Mouse (Mus musculus): ENCODE measurements around the gene Nebl. TPM values are rescaled to one million over a fixed set of nuclear protein-coding genes. Genes with fewer than 3 reads are reported as not detected.

Gene Nebl
- polyA plus RNA-seq, 1 experiment from 2014 or later: 0.41 TPM

DNA sequence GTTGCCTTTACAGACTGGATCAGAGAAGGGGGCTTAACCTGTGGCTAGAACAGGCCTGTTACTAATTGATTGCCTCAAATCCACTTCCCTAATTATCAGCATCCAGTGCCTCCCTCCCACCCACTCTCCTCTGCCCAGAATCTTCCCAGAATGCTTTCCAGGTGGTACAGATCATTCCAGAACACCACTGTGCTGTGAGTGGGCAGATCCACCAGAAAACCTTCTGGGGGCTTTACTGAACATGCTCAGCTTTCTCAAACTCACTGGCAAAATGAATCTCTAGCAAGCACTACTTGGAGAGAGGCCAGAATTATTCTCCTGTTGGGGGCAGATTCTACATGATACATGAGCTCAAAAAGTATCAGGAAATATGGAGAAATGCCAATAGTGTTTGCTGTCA, 277.6 kb downstream of the Nebl start:
- H3K27me3 ChIP-seq (replicated peaks): no peaks in the 10 kb centered on the region
- no peak overlapping the region for H3K4me3 ChIP-seq
- no peaks in the 10 kb centered on the region for H3K9me3 ChIP-seq (replicated peaks)
- no peaks in the 10 kb centered on the region for H3K36me3 ChIP-seq
- H3K27ac ChIP-seq: no peak overlapping the region
- no peaks in the 10 kb centered on the region for H3K4me1 ChIP-seq
- H3K4me2 ChIP-seq: no peak overlapping the region
- no peak overlapping the region for H3K9ac ChIP-seq
- ATAC-seq: no peak

DNA sequence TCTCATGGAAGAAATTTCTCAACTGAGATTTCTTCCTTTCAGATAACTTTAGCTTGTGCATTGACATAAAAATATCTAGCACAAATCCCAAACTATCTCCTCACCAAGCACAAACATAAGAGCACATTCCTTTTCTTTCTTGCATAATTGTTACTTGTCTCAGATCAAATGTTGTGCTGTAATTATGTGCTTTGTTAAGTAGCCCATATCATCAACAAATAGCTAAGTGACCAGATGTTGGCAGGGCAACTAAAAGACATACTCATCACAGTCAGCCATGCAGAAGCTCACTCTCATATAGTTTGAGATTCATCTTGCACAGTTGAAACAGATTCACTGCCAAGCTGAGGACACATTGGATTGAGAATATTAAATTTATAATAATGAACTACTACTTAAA, 282.9 kb downstream of the Nebl start:
- H3K36me3 ChIP-seq: no peaks in the 10 kb centered on the region
- H3K27ac ChIP-seq: no peak overlapping the region
- no peak overlapping the region for H3K4me3 ChIP-seq
- H3K4me1 ChIP-seq: no peaks in the 10 kb centered on the region
- no peaks in the 10 kb centered on the region for H3K9me3 ChIP-seq (replicated peaks)
- H3K4me2 ChIP-seq: no peak overlapping the region
- no peak for ATAC-seq
- no peaks in the 10 kb centered on the region for H3K27me3 ChIP-seq (replicated peaks)
- no peak overlapping the region for H3K9ac ChIP-seq

DNA sequence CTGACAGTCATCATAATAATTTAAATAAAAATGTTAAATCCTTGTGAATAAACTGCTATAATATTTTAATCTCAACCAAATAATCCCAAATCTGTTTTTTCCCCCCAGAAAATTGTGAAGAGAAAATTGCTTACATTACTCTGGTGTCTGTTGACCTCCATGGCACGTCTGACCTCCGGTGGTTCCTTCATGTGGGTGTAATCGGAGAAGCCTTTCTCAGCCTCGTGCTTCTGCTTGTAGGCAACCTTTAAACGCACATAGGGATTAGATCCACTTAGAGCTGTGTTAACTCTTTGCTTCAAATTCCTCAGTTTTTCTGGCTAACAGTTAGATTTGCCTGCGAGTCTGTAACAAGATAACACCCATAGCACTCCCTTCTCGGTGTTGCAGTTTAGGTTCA, 287.7 kb downstream of the Nebl start:
- no peaks in the 10 kb centered on the region for H3K36me3 ChIP-seq
- ATAC-seq: no peak
- H3K4me2 ChIP-seq: no peak overlapping the region
- H3K27me3 ChIP-seq (replicated peaks): no peaks in the 10 kb centered on the region
- H3K9me3 ChIP-seq (replicated peaks): no peaks in the 10 kb centered on the region
- no peaks in the 10 kb centered on the region for H3K4me1 ChIP-seq
- no peak overlapping the region for H3K9ac ChIP-seq
- H3K27ac ChIP-seq: no peak overlapping the region
- H3K4me3 ChIP-seq: no peak overlapping the region
- WGBS (ENCODE audit: insufficient replicate concordance): 46% methylated on average over 7 of the region's 7 CpGs

DNA sequence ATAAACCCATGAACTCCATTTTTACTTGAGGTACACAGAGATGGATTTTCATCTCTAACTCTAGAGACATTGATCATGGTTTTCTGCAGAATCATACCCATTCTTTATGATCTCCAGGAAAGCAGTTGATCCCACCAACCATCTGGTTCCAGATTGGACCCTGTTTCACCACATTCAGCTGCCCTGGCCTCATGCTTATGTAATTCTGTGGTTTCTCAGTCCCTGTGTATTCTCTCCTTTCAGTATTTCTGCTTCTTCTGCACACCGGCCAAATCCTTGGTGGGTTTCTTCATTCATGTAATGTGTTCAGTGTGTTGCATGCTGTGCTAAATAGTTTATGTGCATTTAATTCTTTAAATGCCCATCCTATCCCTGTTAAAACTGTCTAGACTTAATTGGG, 292.9 kb downstream of the Nebl start:
- Histone ChIP-seq H3K4me2 (no peak overlapping the region), H3K4me1 (no peaks in the 10 kb centered on the region), H3K4me3 (no peak overlapping the region), H3K27me3 (replicated peaks) (no peaks in the 10 kb centered on the region), H3K36me3 (no peaks in the 10 kb centered on the region), H3K27ac (no peak overlapping the region), H3K9ac (no peak overlapping the region), H3K9me3 (replicated peaks) (no peaks in the 10 kb centered on the region)
- no peak for ATAC-seq
- WGBS (ENCODE audit: insufficient replicate concordance): 41% methylated on average over 1 of the region's 1 CpGs

DNA sequence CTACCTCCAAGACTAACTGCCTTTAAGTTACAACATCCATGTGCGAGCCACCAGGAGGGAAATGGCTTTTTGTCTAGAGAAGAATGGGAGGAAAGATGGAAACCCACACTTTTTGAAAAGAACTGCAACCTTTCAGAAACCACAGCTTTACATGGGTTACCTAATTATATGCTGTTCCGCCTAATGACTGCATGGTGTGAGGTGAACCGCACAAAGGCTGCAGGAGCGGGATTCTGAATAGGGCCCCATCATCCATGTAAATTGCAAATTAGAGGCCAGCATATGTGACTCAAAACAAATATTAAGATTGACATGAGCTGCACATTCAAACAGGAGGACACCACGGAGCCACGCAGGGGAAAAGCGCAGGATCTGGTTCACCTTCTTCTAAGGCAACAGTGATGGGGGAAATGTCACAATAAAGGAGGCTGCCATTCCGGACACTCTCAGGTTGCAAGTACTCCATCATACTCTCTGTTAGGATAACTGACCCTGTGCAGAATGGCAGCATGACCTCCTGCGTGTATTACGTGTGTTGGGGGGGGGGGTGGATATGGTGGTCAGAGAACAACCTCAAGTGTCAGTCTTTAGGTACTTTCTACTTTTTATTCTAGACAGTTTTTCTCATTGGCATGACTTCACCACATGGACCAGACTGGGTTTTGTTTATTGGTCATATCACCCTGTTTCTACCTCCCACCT, 294.4 kb downstream of the Nebl start:
- no peak for ATAC-seq
- H3K36me3 ChIP-seq: no peaks in the 10 kb centered on the region
- 79% methylated on average over 10 of the region's 10 CpGs for WGBS (ENCODE audit: insufficient replicate concordance)
- H3K4me1 ChIP-seq: no peaks in the 10 kb centered on the region
- no peaks in the 10 kb centered on the region for H3K9me3 ChIP-seq (replicated peaks)
- H3K27ac ChIP-seq: no peak overlapping the region
- no peak overlapping the region for H3K9ac ChIP-seq
- H3K27me3 ChIP-seq (replicated peaks): no peaks in the 10 kb centered on the region
- no peak overlapping the region for H3K4me3 ChIP-seq
- no peak overlapping the region for H3K4me2 ChIP-seq

DNA sequence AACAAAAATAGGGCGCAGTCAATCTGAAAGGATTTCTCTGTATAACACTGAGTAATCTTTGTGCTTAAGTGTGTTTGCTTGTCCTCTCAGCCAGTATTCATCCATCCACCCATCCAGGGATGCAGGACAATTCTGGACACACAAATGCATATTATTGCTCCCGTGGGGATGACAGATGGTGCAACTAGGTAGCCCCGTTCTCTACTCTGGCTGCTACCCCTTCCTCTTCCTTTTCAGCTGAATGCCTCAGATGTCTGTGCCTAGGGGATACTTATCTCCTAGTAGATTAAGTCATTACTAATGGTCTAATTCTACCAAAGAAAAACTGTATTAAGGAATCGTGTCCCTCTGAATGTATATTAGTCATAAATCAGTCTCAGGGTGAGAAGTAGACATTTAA, 296.0 kb downstream of the Nebl start:
- WGBS (ENCODE audit: insufficient replicate concordance): 60% methylated on average over 4 of the region's 4 CpGs
- Histone ChIP-seq H3K4me2 (no peak overlapping the region), H3K9me3 (replicated peaks) (no peaks in the 10 kb centered on the region), H3K27me3 (replicated peaks) (no peaks in the 10 kb centered on the region), H3K36me3 (no peaks in the 10 kb centered on the region), H3K27ac (no peak overlapping the region), H3K4me1 (no peaks in the 10 kb centered on the region), H3K4me3 (no peak overlapping the region), H3K9ac (no peak overlapping the region)
- no peak for ATAC-seq

DNA sequence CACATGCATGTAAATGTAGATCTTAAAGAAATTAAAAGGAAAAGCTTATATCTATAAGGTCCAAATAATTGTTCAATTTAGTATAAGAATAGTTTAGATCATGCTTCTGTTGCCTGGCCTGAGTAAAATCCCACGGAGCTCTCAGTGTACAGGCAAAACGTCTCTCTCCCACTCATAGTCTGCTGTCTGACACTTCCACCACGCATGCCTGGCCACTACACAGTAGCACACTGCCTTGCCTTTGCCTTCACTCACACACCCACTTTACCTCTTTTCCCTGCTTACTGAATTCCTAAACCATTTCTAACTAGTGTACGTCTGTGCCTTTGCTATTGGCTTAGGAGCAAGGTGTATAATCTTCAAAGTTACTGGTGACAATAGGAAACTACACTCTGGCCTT, 302.2 kb downstream of the Nebl start:
- no peak overlapping the region for H3K27ac ChIP-seq
- ATAC-seq: no peak
- no peak overlapping the region for H3K4me3 ChIP-seq
- H3K4me1 ChIP-seq: no peaks in the 10 kb centered on the region
- 59% methylated on average over 4 of the region's 4 CpGs for WGBS (ENCODE audit: insufficient replicate concordance)
- no peaks in the 10 kb centered on the region for H3K9me3 ChIP-seq (replicated peaks)
- H3K9ac ChIP-seq: no peak overlapping the region
- H3K4me2 ChIP-seq: no peak overlapping the region
- H3K27me3 ChIP-seq (replicated peaks): no peaks in the 10 kb centered on the region
- no peaks in the 10 kb centered on the region for H3K36me3 ChIP-seq

DNA sequence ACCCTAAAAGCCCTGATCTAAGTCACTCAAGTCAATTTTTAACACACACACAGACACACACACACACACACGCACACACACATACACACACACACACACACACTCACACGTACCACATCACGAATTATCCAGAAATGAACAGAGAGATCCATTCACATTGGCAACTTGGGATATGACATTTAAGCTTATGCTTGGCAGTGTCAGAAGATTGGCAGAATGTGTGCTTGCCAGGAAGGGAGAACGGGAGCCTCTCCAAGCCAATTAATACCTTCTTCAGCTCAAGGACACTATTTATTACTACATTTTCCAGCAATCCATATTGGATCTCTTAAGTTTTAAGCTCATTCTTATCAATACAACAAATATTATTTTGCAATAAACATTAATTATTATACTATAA, 303.1 kb downstream of the Nebl start:
- no peaks in the 10 kb centered on the region for H3K9me3 ChIP-seq (replicated peaks)
- WGBS (ENCODE audit: insufficient replicate concordance): 76% methylated on average over 4 of the region's 4 CpGs
- no peak overlapping the region for H3K4me3 ChIP-seq
- no peaks in the 10 kb centered on the region for H3K27me3 ChIP-seq (replicated peaks)
- H3K4me2 ChIP-seq: no peak overlapping the region
- no peak for ATAC-seq
- no peaks in the 10 kb centered on the region for H3K4me1 ChIP-seq
- no peak overlapping the region for H3K9ac ChIP-seq
- H3K36me3 ChIP-seq: no peaks in the 10 kb centered on the region
- no peak overlapping the region for H3K27ac ChIP-seq

DNA sequence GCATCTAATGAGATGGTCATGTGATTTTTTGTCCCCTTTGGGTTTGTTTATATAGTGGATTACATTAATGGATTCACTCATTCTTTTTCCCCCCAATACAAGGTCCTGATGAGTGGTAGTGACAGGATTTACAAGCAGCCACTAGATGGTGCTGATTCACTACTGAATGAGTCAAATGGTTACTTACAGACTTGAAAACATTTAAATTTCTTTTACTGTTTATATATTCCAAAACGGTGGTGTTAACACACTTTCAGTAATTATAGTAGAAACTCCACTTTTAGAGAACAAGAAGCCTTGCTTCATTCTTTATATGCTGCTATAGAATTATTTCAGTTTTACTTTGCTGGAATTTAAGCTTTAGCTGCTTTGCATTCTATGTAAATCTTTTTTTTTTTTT, 308.3 kb downstream of the Nebl start:
- H3K9ac ChIP-seq: no peak overlapping the region
- no peaks in the 10 kb centered on the region for H3K36me3 ChIP-seq
- H3K4me2 ChIP-seq: no peak overlapping the region
- no peaks in the 10 kb centered on the region for H3K9me3 ChIP-seq (replicated peaks)
- H3K27ac ChIP-seq: no peak overlapping the region
- no peaks in the 10 kb centered on the region for H3K4me1 ChIP-seq
- no peaks in the 10 kb centered on the region for H3K27me3 ChIP-seq (replicated peaks)
- ATAC-seq: no peak
- no peak overlapping the region for H3K4me3 ChIP-seq
- WGBS (ENCODE audit: insufficient replicate concordance): 3% methylated on average over 1 of the region's 1 CpGs

DNA sequence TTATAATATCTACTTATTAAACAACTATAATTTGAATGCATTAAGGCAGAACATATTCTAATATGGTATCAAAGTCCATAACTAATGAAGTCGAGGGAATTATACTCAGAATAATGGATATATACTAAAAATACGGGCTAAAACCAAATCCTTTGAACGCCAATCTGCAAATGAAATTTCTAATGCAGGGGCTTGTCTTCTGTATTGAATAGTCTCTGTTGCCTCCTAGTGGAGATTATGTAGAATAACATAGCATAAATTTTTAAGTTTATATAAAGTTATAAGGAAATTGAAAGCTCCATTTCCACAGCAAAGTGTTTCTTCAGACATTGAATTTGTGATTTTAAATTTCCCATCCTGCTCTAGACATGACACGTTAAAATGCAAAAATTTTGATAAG, 315.9 kb downstream of the Nebl start:
- H3K36me3 ChIP-seq: no peaks in the 10 kb centered on the region
- 19% methylated on average over 4 of the region's 4 CpGs for WGBS (ENCODE audit: insufficient replicate concordance)
- no peak for ATAC-seq
- H3K4me3 ChIP-seq: no peak overlapping the region
- no peaks in the 10 kb centered on the region for H3K27me3 ChIP-seq (replicated peaks)
- no peaks in the 10 kb centered on the region for H3K4me1 ChIP-seq
- H3K4me2 ChIP-seq: no peak overlapping the region
- H3K27ac ChIP-seq: no peak overlapping the region
- H3K9me3 ChIP-seq (replicated peaks): no peaks in the 10 kb centered on the region
- no peak overlapping the region for H3K9ac ChIP-seq

DNA sequence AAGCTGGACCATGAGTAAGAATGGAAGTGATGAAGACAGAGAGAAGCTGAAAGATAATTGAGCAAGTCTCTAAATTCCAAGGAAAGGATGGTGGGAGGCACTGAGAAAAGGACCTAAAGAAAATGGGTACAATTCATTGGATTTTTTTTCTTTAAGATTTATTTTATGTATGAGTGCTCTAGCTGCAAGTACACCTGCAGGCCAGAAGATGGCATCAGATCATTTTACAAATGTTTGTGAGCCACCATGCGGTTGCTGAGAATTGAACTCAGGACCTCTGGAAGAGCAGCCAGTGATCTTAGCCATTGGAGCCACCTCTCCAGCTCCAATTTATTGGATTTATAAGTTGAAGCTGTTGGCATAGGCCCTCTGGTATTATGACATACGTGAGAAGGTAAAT, 316.9 kb downstream of the Nebl start:
- WGBS (ENCODE audit: insufficient replicate concordance): 62% methylated on average over 2 of the region's 2 CpGs
- no peak overlapping the region for H3K4me2 ChIP-seq
- no peaks in the 10 kb centered on the region for H3K4me1 ChIP-seq
- H3K36me3 ChIP-seq: no peaks in the 10 kb centered on the region
- no peak for ATAC-seq
- H3K9ac ChIP-seq: no peak overlapping the region
- no peaks in the 10 kb centered on the region for H3K9me3 ChIP-seq (replicated peaks)
- H3K4me3 ChIP-seq: no peak overlapping the region
- no peak overlapping the region for H3K27ac ChIP-seq
- H3K27me3 ChIP-seq (replicated peaks): no peaks in the 10 kb centered on the region

DNA sequence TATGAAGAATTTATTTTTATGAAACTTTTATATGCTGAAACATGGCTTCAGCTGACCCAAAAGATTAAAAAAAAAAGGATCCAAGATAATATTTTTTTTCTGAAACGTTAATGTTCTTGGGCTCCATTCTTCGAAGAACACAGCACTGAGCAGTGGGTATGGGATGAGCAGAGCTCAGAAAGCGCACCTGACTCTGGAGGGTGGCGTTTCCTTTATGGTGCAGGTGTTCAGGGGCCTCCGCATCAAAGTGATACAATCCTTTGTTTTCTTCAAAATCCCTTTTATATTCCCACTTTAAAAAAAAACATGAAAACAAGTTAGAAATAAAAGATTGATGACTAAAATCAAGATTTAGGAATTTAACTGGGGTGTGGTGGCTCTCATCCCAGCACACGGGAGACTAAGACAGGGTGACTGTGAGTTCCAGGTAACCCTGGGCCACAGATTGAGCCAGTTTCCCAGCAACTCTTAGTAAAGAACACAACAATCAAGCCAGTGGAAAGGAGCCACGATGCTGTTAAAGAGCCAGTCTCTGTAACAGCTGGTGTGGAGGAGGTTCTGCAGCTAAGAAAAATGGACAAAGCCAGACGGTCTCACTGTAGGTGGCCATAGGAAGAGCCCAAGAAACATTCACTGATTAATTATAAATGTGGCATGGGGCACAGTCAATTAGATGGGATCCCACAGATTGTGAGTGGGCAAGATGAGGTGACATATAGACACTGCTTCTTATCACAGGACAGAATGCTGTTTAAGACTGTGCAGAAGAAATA, 317.6 kb downstream of the Nebl start:
- no peak overlapping the region for H3K4me2 ChIP-seq
- no peak overlapping the region for H3K4me3 ChIP-seq
- H3K27me3 ChIP-seq (replicated peaks): no peaks in the 10 kb centered on the region
- 67% methylated on average over 8 of the region's 8 CpGs for WGBS (ENCODE audit: insufficient replicate concordance)
- H3K27ac ChIP-seq: no peak overlapping the region
- H3K9me3 ChIP-seq (replicated peaks): no peaks in the 10 kb centered on the region
- ATAC-seq: no peak
- no peaks in the 10 kb centered on the region for H3K36me3 ChIP-seq
- H3K9ac ChIP-seq: no peak overlapping the region
- H3K4me1 ChIP-seq: no peaks in the 10 kb centered on the region

DNA sequence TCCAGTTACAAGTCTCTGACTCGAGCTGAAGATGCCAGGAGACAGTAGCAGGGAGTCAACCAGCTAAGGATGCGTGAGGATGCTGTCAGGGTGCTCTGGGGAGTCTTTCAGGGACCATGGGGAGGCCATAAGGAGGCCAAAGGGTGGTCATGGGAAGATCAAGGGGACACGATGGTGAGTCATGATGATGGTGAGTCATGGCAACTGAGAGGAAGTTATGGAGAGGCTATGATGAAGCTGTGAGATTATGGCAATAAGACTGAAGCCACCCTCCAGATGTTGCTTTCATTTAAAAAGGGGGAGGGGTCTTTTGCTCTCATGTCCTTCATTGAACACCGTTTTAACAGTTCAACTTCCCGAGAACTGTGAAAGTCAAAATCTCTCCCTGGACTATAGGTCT, 322.0 kb downstream of the Nebl start:
- H3K27me3 ChIP-seq (replicated peaks): no peaks in the 10 kb centered on the region
- WGBS (ENCODE audit: insufficient replicate concordance): 54% methylated on average over 5 of the region's 5 CpGs
- no peaks in the 10 kb centered on the region for H3K36me3 ChIP-seq
- H3K4me3 ChIP-seq: no peak overlapping the region
- H3K9ac ChIP-seq: no peak overlapping the region
- no peaks in the 10 kb centered on the region for H3K4me1 ChIP-seq
- ATAC-seq: no peak
- H3K27ac ChIP-seq: no peak overlapping the region
- H3K4me2 ChIP-seq: no peak overlapping the region
- no peaks in the 10 kb centered on the region for H3K9me3 ChIP-seq (replicated peaks)

Data from liver, embryonic 12.5 days (tissue).